Mouse (Mus musculus) kidney, adult 2 months (tissue): ENCODE measurements around the gene Osbpl2.

Experiments used
- CTCF ChIP-seq: fragments of 200-500 bp; conservative IDR thresholded peaks from 2 replicates; pipeline ENCODE4 v1.5.1; 2011; ENCODE audit warnings: low read depth, mild to moderate bottlenecking, control low read depth, low read length, moderate library complexity, mixed read lengths; ENCODE audit not compliant: insufficient read depth, insufficient read length
- POLR2A ChIP-seq: fragments of 200-500 bp; IDR thresholded peaks from one replicate; pipeline ENCODE4 v1.6.1; 2011; ENCODE audit warnings: low read depth, low read length, control low read depth

GRCm38 (mm10) chr2:180175725-180176124 is 56.6 kb downstream of the Osbpl2 start:
- TF ChIP-seq POLR2A (no peak), CTCF (no peak)
